Comparison of ENCODE assay signal across 8 mouse cellular contexts in the genomic region with DNA sequence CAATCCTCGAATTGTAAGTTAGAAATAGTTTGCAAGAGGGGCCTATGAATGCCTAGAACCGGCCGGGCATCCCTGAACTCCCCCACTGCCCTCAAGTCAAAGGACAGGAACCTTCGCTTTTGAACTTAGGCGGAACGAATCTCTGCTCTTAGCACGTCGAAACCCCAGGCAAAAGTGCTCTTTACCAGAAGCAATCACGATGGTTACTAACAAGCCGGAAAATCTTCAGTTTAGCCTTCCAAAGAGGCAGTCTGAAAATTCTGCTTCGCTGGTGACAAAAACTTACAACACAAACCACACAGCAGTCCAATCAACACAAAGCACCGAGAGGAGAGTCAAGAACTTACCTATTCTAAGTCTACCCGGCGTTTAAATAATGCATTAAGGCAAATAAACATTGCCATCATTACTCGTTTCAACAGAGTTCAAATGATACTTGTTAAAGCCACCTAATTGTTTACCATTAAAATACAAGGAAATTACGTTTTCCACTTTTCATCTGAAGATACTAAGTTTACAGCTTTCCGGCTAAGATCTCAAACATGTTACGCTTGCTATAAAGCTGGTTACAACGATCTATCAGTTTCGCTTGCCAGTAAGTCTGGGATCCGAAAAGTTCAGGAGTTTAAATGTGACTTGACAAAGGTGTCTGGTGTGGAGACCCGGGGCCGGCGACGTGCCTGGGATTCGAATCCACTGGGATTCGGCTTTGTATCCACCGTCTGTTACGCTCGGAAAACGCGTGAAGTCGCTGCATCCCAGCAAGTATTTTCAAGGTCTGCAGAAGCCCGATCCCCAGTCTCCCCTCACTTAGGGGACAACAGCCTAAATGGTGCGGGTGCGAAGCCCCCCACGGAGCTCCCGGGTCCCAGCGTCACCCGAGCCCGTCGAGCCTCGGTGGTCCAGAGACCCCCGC. TPM values are rescaled to one million over a fixed set of nuclear protein-coding genes. Genes with fewer than 3 reads are reported as not detected.
A peak's percentile ranks its signal among the peaks of the same experiment; 100 is the strongest.
DNase-seq lines count a peak whose midpoint lies in the region; ATAC-seq and TF ChIP-seq lines count a peak whose summit lies in the region.

No protein-coding gene starts in this region.

- peak; percentile 59 for DNase-seq in adrenal gland, postnatal 10 days
- peak; percentile 2 for DNase-seq in kidney, postnatal 14 days
- no peak for DNase-seq in liver, embryonic 14.5 days (ENCODE audit: low read depth in 3 of 3, low spot score in 3 of 3)
- DNase-seq in ovary, adult 18-20 months (ENCODE audit: low spot score), result peak; percentile 12
- DNase-seq in natural killer cell, adult 2 months (ENCODE audit: low spot score in 2 of 2), result no peak

- no peak for ATAC-seq in embryonic facial prominence, embryonic 15.5 days (ENCODE audit: insufficient number of reproducible peaks, low FRiP score, low TSS enrichment, low read depth)
- ATAC-seq in heart, embryonic 15.5 days (replicated peaks; ENCODE audit: insufficient number of reproducible peaks, insufficient read depth, low FRiP score, low read depth), result peak; percentile 11; the same call in 1 of the 2 replicates
- ATAC-seq in liver, embryonic 14.5 days (ENCODE audit: insufficient read depth), result peak; percentile 17; the same call in 1 of the 2 replicates

- H3K9me3 ChIP-seq in E14TG2a.4 (ENCODE audit: low read length), result no peaks in the 10 kb centered on the region
- H3K9me3 ChIP-seq in embryonic facial prominence, embryonic 15.5 days (replicated peaks), result no peaks in the 10 kb centered on the region
- H3K9me3 ChIP-seq in heart, embryonic 15.5 days (replicated peaks), result no peaks in the 10 kb centered on the region
- no peaks in the 10 kb centered on the region for H3K9me3 ChIP-seq in liver, embryonic 14.5 days (ENCODE audit: control insufficient read depth, low read length)

- TF ChIP-seq EP300 in liver, embryonic 14.5 days (IDR thresholded peaks at IDR 0.05; ENCODE audit: low read depth), result no peak

- H3K27me3 ChIP-seq in E14TG2a.4 (ENCODE audit: insufficient read depth, low read length), result peaks cover 11% of the 10 kb centered on the region
- H3K27me3 ChIP-seq in embryonic facial prominence, embryonic 15.5 days, result no peaks in the 10 kb centered on the region
- H3K27me3 ChIP-seq in heart, embryonic 15.5 days, result no peaks in the 10 kb centered on the region
- no peaks in the 10 kb centered on the region for H3K27me3 ChIP-seq in liver, embryonic 14.5 days (ENCODE audit: control insufficient read depth, insufficient read depth, low read length)

- WGBS in embryonic facial prominence, embryonic 15.5 days, result under 1% methylated on average over 44 of the region's 44 CpGs
- 1% methylated on average over 44 of the region's 44 CpGs for WGBS in heart, embryonic 15.5 days
- WGBS in liver, embryonic 14.5 days (ENCODE audit: insufficient replicate concordance), result 2% methylated on average over 43 of the region's 44 CpGs

- peak overlapping the region; percentile 64 for H3K4me2 ChIP-seq in embryonic facial prominence, embryonic 15.5 days (replicated peaks)
- peak overlapping the region; percentile 76 for H3K4me2 ChIP-seq in heart, embryonic 15.5 days
- peak overlapping the region; percentile 92 for H3K4me2 ChIP-seq in liver, embryonic 14.5 days (ENCODE audit: low read depth)

- peaks cover 22% of the 10 kb centered on the region for H3K4me1 ChIP-seq in E14TG2a.4 (replicated peaks; ENCODE audit: low read depth, low read length)
- peaks cover 26% of the 10 kb centered on the region for H3K4me1 ChIP-seq in embryonic facial prominence, embryonic 15.5 days
- peaks cover 17% of the 10 kb centered on the region for H3K4me1 ChIP-seq in heart, embryonic 15.5 days (replicated peaks)
- H3K4me1 ChIP-seq in liver, embryonic 14.5 days (replicated peaks; ENCODE audit: control insufficient read depth in 2 of 2, insufficient read depth in 2 of 2, low read length in 1 of 2), result peaks cover 27 to 29% of the 10 kb centered on the region in 2 experiments

- TF ChIP-seq CTCF in E14TG2a.4 (conservative IDR thresholded peaks at IDR 0.05; ENCODE audit: low read length), result no peak
- TF ChIP-seq CTCF in liver, embryonic 14.5 days (IDR thresholded peaks at IDR 0.05; ENCODE audit: low read depth), result no peak

- peak overlapping the region; percentile 97 for H3K27ac ChIP-seq in embryonic facial prominence, embryonic 15.5 days (replicated peaks)
- H3K27ac ChIP-seq in heart, embryonic 15.5 days, result peak overlapping the region; percentile 85
- peak overlapping the region; percentile 76 for H3K27ac ChIP-seq in liver, embryonic 14.5 days

- 0 out of 2 replicates have a peak, but pooled peaks cover 3% of the 10 kb centered on the region for H3K36me3 ChIP-seq in E14TG2a.4 (ENCODE audit: insufficient read depth, low read length)
- no peaks in the 10 kb centered on the region for H3K36me3 ChIP-seq in embryonic facial prominence, embryonic 15.5 days
- no peaks in the 10 kb centered on the region for H3K36me3 ChIP-seq in heart, embryonic 15.5 days
- no peaks in the 10 kb centered on the region; the same call in 1 of the 2 replicates for H3K36me3 ChIP-seq in liver, embryonic 14.5 days (replicated peaks; ENCODE audit: control insufficient read depth, insufficient read depth, low read depth)

- H3K4me3 ChIP-seq in E14TG2a.4 (replicated peaks; ENCODE audit: low read length), result peak overlapping the region; percentile 83
- H3K4me3 ChIP-seq in embryonic facial prominence, embryonic 15.5 days (replicated peaks), result peak overlapping the region; percentile 77
- H3K4me3 ChIP-seq in heart, embryonic 15.5 days, result peak overlapping the region; percentile 73
- H3K4me3 ChIP-seq in liver, embryonic 14.5 days (ENCODE audit: insufficient read depth in 1 of 2, low read depth in 2 of 2, low read length in 2 of 2), result peak overlapping the region; percentile 94 to 97

- peak overlapping the region; percentile 89 for H3K9ac ChIP-seq in embryonic facial prominence, embryonic 15.5 days
- peak overlapping the region; percentile 84 for H3K9ac ChIP-seq in heart, embryonic 15.5 days
- peak overlapping the region; percentile 98 for H3K9ac ChIP-seq in liver, embryonic 14.5 days (replicated peaks)

RNA-seq across cellular contexts. Expression of gene Gpsm2, which starts 0.8 kb away (rescaled TPM):
- 10 to 100 TPM; 12.7 to 13.1 TPM for total RNA-seq in adrenal gland, postnatal 10 days (2021)
- 68.1 and 75.8 TPM in 2 replicates for polyA plus RNA-seq in embryonic facial prominence, embryonic 15.5 days (2015; fragmentation: Nextera tagmentation; extraction: Ambion mirVana)
- polyA plus RNA-seq in heart, embryonic 15.5 days (2015; fragmentation: Nextera tagmentation; extraction: Ambion mirVana), result 25.0 and 27.6 TPM in 2 replicates
- 10.3 and 20.1 TPM in 2 replicates for polyA plus RNA-seq in liver, embryonic 14.5 days (2012; rRNA removed)
- polyA plus RNA-seq in liver, embryonic 14.5 days (2014; fragmentation: Nextera tagmentation; extraction: Ambion mirVana), result 48.6 and 49.4 TPM in 2 replicates

RNA-seq across cellular contexts. Expression of gene Aknad1, which starts 18.1 kb away (rescaled TPM):
- under 1 TPM; 0.09 to 0.12 TPM for total RNA-seq in adrenal gland, postnatal 10 days (2021)
- polyA plus RNA-seq in embryonic facial prominence, embryonic 15.5 days (2015; fragmentation: Nextera tagmentation; extraction: Ambion mirVana), result 1.2 and 1.6 TPM in 2 replicates
- polyA plus RNA-seq in heart, embryonic 15.5 days (2015; fragmentation: Nextera tagmentation; extraction: Ambion mirVana), result 0.04 TPM in 1 of 2 replicates, not detected in the other
- polyA plus RNA-seq in liver, embryonic 14.5 days (2012; rRNA removed), result 0.70 and 0.88 TPM in 2 replicates
- polyA plus RNA-seq in liver, embryonic 14.5 days (2014; fragmentation: Nextera tagmentation; extraction: Ambion mirVana), result 0.30 and 0.53 TPM in 2 replicates

Comparison
In these comparisons a context has a peak if more than half of its experiments do, and no peak if none do; other contexts are left out.
1. DNase-seq: peak in adrenal gland, postnatal 10 days (single experiment), kidney, postnatal 14 days (single experiment) and ovary, adult 18-20 months (single experiment); none in liver, embryonic 14.5 days (0 of 3) and natural killer cell, adult 2 months (0 of 2).
2. Peak in every context shown above with its lines, with median percentiles within 50 percentile points of each other: H3K4me3 ChIP-seq, H3K27ac ChIP-seq, H3K4me2 ChIP-seq and H3K9ac ChIP-seq.